Mouse (Mus musculus) heart, embryonic 10.5 days (tissue): Measurements from ENCODE around the gene Tmem213. TPM values are rescaled to one million over a fixed set of nuclear protein-coding genes. Genes with fewer than 3 reads are reported as not detected.

Experiments used
- DNase-seq: peaks from one replicate; pipeline ENCODE4 v3.0.0-alpha.2; 2017; ENCODE audit warnings: low spot score
- H3K27ac ChIP-seq: fragments of 300-500 bp; sonication (generic); 2 replicates; pipeline ENCODE4 v1.5.1; 2016; ENCODE audit warnings: mild to moderate bottlenecking
- H3K27me3 ChIP-seq: fragments of 300-500 bp; sonication (generic); 2 replicates; pipeline ENCODE4 v1.6.1; 2016; ENCODE audit warnings: mild to moderate bottlenecking; ENCODE audit not compliant: poor library complexity, insufficient read depth, severe bottlenecking
- H3K36me3 ChIP-seq: fragments of 300-500 bp; sonication (generic); 2 replicates; pipeline ENCODE4 v1.6.1; 2016; ENCODE audit warnings: mild to moderate bottlenecking, moderate library complexity
- H3K4me1 ChIP-seq: fragments of 300-500 bp; sonication (generic); 2 replicates; pipeline ENCODE4 v1.6.1; 2016; ENCODE audit warnings: mild to moderate bottlenecking
- H3K4me3 ChIP-seq: fragments of 300-500 bp; sonication (generic); 2 replicates; pipeline ENCODE4 v1.5.1; 2016; ENCODE audit warnings: mild to moderate bottlenecking, moderate library complexity
- H3K9me3 ChIP-seq: fragments of 300-500 bp; sonication (generic); 2 replicates; pipeline ENCODE4 v1.6.1; 2016; ENCODE audit warnings: mild to moderate bottlenecking, moderate library complexity
- WGBS: fragments of 180-500 bp; shearing (Covaris S2); methylation state at CpG from one replicate; pipeline ENCODE4 v1.1.7; 2016; 5-methylcytosine and 5-hydroxymethylcytosine counted together
- polyA plus RNA-seq: library from polyadenylated mRNA; unstranded; fragments of >200 nt; fragmentation: Nextera tagmentation; extraction: Ambion mirVana; gene quantifications from 2 replicates; pipeline ENCODE4 v1.2.1, GENCODE M21; 2016

The Tmem213 gene
- polyA plus RNA-seq = not detected in 2 replicates

GRCm38 (mm10) chr6:38109160-38109795, at the start of gene Tmem213:
TSS of gene Tmem213 (plus strand) at chr6:38109255.
- DNase-seq = no peak
- H3K36me3 ChIP-seq = no peaks in the 10 kb centered on the region
- H3K9me3 ChIP-seq = no peaks in the 10 kb centered on the region
- no peak within 1 kb of the TSS for H3K4me3 ChIP-seq
- peak within 1 kb of the TSS; percentile 42; the same call in 1 of the 2 replicates for H3K27ac ChIP-seq
- 21% methylated on average over 9 of the region's 9 CpGs for WGBS
- peaks cover 10% of the 10 kb centered on the region; the same call in 1 of the 2 replicates for H3K27me3 ChIP-seq
- H3K4me1 ChIP-seq = peaks cover 14% of the 10 kb centered on the region

DNA sequence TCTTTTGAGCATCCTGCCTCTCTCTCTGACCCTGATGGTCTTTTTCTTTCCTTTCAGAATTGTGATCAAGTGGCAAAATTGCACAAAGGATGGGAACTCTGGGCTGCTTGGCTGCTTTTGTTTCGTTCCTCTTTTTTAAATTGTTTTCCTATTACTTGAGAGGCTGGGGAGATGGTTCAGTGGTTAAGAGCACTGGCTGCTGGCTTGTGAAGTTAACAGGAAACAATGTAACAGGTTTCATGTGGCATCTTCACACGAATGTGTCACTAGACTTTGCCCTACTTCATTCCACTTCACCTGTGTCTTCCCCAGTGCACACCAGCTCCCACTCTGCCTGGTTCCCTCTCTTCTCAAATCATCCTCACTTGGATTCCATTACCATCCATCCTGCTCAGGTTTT, 44.4 kb upstream of the Tmem213 start:
- H3K27me3 ChIP-seq = no peaks in the 10 kb centered on the region
- H3K4me1 ChIP-seq = 0 out of 2 replicates have a peak, but pooled peaks cover 2% of the 10 kb centered on the region
- WGBS = 67% methylated on average over 2 of the region's 2 CpGs
- H3K36me3 ChIP-seq = no peaks in the 10 kb centered on the region
- H3K4me3 ChIP-seq = no peak overlapping the region
- peaks cover 7% of the 10 kb centered on the region for H3K9me3 ChIP-seq
- no peak overlapping the region for H3K27ac ChIP-seq
- no peak for DNase-seq

DNA sequence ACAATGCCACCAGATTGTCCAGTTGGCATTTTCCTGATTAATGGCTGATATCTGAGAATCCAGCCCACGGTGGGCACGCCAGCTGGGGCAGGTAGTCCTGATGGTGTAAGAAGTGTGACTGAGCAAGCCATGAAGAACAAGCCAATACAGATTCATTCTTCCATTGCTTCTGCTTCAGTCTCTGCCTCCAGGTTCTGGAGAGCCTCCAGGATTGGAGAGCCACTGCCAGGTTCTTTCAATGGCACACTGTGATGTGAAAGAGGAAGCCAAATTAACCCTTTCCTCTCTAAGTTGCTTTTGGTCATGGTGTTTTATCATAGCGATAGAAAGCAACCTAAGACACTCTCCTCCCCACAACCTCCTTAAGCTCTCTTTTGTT, 43.9 kb upstream of the Tmem213 start:
- DNase-seq = no peak
- 80% methylated on average over 3 of the region's 3 CpGs for WGBS

DNA sequence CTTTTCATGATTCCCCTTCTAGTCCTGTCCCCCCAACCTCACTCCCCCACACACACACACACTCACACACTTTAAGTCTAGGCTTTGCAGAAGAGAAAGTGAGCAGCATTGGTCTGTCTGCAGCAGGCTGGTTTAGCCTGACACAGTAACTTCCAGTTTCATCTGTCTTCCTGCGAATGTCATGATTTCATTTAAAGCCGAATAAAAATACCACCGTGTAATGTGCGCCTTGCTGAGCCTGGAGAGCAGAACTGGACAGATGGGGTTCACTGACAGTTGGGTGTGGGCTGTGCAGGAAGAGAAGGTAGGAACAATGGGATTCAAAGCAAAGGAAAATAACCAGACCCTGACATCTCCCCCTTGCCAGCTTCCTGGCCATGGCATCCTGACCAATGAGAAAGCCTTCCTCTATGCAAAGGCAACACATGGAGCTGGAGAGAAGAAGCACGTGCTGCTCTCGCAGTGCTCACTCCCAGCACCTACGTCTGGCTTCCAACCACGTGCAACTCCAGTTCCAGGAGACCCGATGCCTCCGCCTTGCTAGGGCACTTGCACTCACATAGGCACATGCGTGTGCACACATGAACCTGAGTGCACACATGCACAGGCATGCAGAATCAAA, 43.4 kb upstream of the Tmem213 start:
- peaks cover 7% of the 10 kb centered on the region for H3K9me3 ChIP-seq
- no peak overlapping the region for H3K27ac ChIP-seq
- no peaks in the 10 kb centered on the region for H3K36me3 ChIP-seq
- no peaks in the 10 kb centered on the region for H3K27me3 ChIP-seq
- no peak for DNase-seq
- 0 out of 2 replicates have a peak, but pooled peaks cover 2% of the 10 kb centered on the region for H3K4me1 ChIP-seq
- WGBS = 76% methylated on average over 11 of the region's 11 CpGs
- H3K4me3 ChIP-seq = no peak overlapping the region

More for the DNA sequence above, 43.9 kb upstream of the Tmem213 start:
- no peak overlapping the region for H3K27ac ChIP-seq
- H3K9me3 ChIP-seq = peaks cover 7% of the 10 kb centered on the region
- no peaks in the 10 kb centered on the region for H3K27me3 ChIP-seq
- 0 out of 2 replicates have a peak, but pooled peaks cover 2% of the 10 kb centered on the region for H3K4me1 ChIP-seq
- no peak overlapping the region for H3K4me3 ChIP-seq
- H3K36me3 ChIP-seq = no peaks in the 10 kb centered on the region

GRCm38 (mm10) chr6:38066215-38066614, 42.8 kb upstream of the Tmem213 start:
- Histone ChIP-seq H3K9me3 (peaks cover 7% of the 10 kb centered on the region), H3K36me3 (no peaks in the 10 kb centered on the region), H3K27me3 (no peaks in the 10 kb centered on the region), H3K4me1 (0 out of 2 replicates have a peak, but pooled peaks cover 6% of the 10 kb centered on the region), H3K27ac (no peak overlapping the region), H3K4me3 (no peak overlapping the region)
- WGBS = 6% methylated on average over 5 of the region's 5 CpGs
- peak; percentile 87 for DNase-seq

GRCm38 (mm10) chr6:38071256-38071655, 37.8 kb upstream of the Tmem213 start:
- Histone ChIP-seq H3K27ac (no peak overlapping the region), H3K4me1 (0 out of 2 replicates have a peak, but pooled peaks cover 8% of the 10 kb centered on the region), H3K27me3 (no peaks in the 10 kb centered on the region), H3K36me3 (no peaks in the 10 kb centered on the region), H3K4me3 (no peak overlapping the region), H3K9me3 (no peaks in the 10 kb centered on the region)
- 73% methylated on average over 4 of the region's 4 CpGs for WGBS
- no peak for DNase-seq

GRCm38 (mm10) chr6:38072137-38072796, 36.8 kb upstream of the Tmem213 start:
- no peak overlapping the region for H3K4me3 ChIP-seq
- 73% methylated on average over 5 of the region's 5 CpGs for WGBS
- 0 out of 2 replicates have a peak, but pooled peaks cover 8% of the 10 kb centered on the region for H3K4me1 ChIP-seq
- no peaks in the 10 kb centered on the region for H3K9me3 ChIP-seq
- no peaks in the 10 kb centered on the region for H3K27me3 ChIP-seq
- no peak overlapping the region for H3K27ac ChIP-seq
- H3K36me3 ChIP-seq = no peaks in the 10 kb centered on the region
- no peak for DNase-seq

GRCm38 (mm10) chr6:38073592-38073991, 35.5 kb upstream of the Tmem213 start:
- Histone ChIP-seq H3K36me3 (no peaks in the 10 kb centered on the region), H3K27me3 (no peaks in the 10 kb centered on the region), H3K4me1 (0 out of 2 replicates have a peak, but pooled peaks cover 8% of the 10 kb centered on the region), H3K9me3 (no peaks in the 10 kb centered on the region), H3K27ac (no peak overlapping the region), H3K4me3 (no peak overlapping the region)
- WGBS = 83% methylated on average over 3 of the region's 3 CpGs
- DNase-seq = no peak

GRCm38 (mm10) chr6:38080364-38080763, 28.7 kb upstream of the Tmem213 start:
- no peaks in the 10 kb centered on the region for H3K27me3 ChIP-seq
- peaks cover 28% of the 10 kb centered on the region for H3K4me1 ChIP-seq
- H3K4me3 ChIP-seq = no peak overlapping the region
- WGBS = 46% methylated on average over 4 of the region's 4 CpGs
- no peaks in the 10 kb centered on the region for H3K9me3 ChIP-seq
- DNase-seq = no peak
- no peaks in the 10 kb centered on the region for H3K36me3 ChIP-seq
- 0 out of 2 replicates have a peak overlapping the region, but pooled peaks have one; percentile 13 for H3K27ac ChIP-seq

DNA sequence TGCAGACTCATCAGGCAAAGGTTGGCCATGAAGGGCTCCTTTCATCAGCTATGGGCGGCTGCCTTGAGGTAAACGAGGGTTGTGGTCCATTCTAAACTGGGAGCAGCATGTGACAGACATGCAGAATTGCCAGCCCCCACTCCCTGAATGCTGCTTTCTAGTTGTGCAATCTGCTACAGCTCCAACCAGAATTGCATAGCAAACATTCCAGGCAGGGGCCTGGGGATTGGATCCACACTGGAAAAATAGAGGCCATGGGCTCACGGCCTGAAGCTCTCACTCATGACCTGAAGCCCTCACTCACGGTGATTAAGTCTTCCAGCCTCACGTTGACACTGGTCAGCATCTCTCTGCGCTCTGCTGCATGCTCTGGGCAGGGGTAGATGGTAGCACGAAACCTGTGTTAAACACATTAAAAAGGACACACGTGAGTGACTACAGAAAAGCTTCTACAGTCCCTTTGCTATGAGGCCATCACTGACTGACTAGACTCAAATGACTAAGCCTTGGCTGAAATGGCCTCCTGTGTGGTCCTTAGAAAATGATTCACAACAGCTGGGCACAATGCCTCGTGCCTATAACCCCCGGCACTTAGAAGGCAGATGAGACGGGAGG, 27.2 kb upstream of the Tmem213 start:
- peak overlapping the region; percentile 81 for H3K27ac ChIP-seq
- no peaks in the 10 kb centered on the region for H3K36me3 ChIP-seq
- DNase-seq = peak; percentile 87
- no peak overlapping the region for H3K4me3 ChIP-seq
- H3K27me3 ChIP-seq = no peaks in the 10 kb centered on the region
- H3K4me1 ChIP-seq = peaks cover 28% of the 10 kb centered on the region
- 52% methylated on average over 11 of the region's 11 CpGs for WGBS
- H3K9me3 ChIP-seq = no peaks in the 10 kb centered on the region

DNA sequence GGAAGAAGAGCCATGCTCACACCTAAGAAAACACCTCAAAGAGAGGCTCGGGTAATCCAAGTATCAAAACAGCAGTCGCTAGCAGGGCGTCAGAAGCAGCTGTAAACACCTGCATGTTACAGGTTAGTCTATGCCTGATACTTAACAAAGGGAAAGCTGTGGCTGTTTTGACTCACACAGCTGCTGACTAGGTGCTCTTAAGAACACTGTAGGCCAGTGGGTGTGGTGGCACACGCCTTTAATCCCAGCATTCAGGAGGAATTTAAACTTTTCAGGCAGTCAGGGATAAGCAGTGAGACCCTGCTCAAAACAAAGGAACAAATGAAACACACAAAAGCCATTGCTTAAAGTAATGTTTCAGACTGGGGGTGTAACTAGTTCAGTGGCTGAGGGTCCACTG, 25.9 kb upstream of the Tmem213 start:
- WGBS = 35% methylated on average over 4 of the region's 4 CpGs
- DNase-seq = no peak
- Histone ChIP-seq H3K4me3 (no peak overlapping the region), H3K36me3 (no peaks in the 10 kb centered on the region), H3K4me1 (peaks cover 28% of the 10 kb centered on the region), H3K9me3 (no peaks in the 10 kb centered on the region), H3K27ac (no peak overlapping the region), H3K27me3 (no peaks in the 10 kb centered on the region)

GRCm38 (mm10) chr6:38087242-38088026, 21.6 kb upstream of the Tmem213 start:
- no peaks in the 10 kb centered on the region for H3K36me3 ChIP-seq
- H3K27ac ChIP-seq = no peak overlapping the region
- H3K27me3 ChIP-seq = no peaks in the 10 kb centered on the region
- no peak for DNase-seq
- H3K4me3 ChIP-seq = no peak overlapping the region
- peaks cover 5% of the 10 kb centered on the region; the same call in 1 of the 2 replicates for H3K4me1 ChIP-seq
- H3K9me3 ChIP-seq = no peaks in the 10 kb centered on the region
- WGBS = 78% methylated on average over 9 of the region's 9 CpGs
